11 mouse cellular contexts compared by ENCODE assay signal in the genomic region with DNA sequence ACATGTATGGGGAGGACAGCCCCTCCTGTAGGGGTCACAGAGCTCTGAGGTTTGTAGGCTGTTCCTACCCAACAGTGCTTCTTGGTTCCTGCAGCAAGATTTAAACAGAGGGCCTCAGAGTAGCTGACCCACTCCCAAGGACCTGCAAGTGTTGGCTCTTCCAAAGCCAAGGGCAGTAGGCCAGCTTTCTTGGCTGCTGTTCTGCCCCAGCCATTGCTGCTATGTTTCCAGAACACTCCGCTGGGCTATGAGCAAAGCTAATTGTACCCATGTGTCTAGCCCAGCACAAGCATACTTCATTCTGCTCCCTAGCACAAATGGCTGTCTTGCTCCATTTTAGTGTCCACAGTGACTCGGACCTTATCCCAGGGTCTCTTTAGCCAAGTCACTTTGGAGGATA. TPM values are rescaled to one million over a fixed set of nuclear protein-coding genes. Genes with fewer than 3 reads are reported as not detected.
DNase-seq lines count a peak whose midpoint lies in the region; ATAC-seq lines count a peak whose summit lies in the region.
"Had no signal": no experiment of that assay in that cellular context is flagged by ENCODE, and none has a peak within 500 bp of the region (broad histone marks: within the 10 kb centered on the region; RNA-seq: fewer than 3 reads in every experiment).

No protein-coding gene starts in this region.

- H3K27me3 ChIP-seq in kidney, embryonic 14.5 days (ENCODE audit: control insufficient read depth, insufficient read depth, low read length): no peaks in the 10 kb centered on the region

- no peak overlapping the region for H3K27ac ChIP-seq in kidney, embryonic 14.5 days (ENCODE audit: low read depth, low read length)
- H3K27ac ChIP-seq: kidney, postnatal 0 days had no signal

- peaks cover 6% of the 10 kb centered on the region; the same call in 1 of the 2 replicates for H3K4me1 ChIP-seq in kidney, embryonic 14.5 days (ENCODE audit: control insufficient read depth, insufficient read depth, low read length)

- H3K9ac ChIP-seq in kidney, embryonic 14.5 days (ENCODE audit: low read depth, low read length): no peak overlapping the region

- H3K9me3 ChIP-seq in kidney, embryonic 14.5 days (ENCODE audit: control insufficient read depth, low read length): no peaks in the 10 kb centered on the region

- peaks cover 3% of the 10 kb centered on the region; the same call in 1 of the 2 replicates for H3K36me3 ChIP-seq in kidney, embryonic 14.5 days (ENCODE audit: control insufficient read depth, insufficient read depth, low read length)
- H3K36me3 ChIP-seq: G1E had no signal

- no peak for ATAC-seq in kidney, embryonic 14.5 days (ENCODE audit: low FRiP score, low TSS enrichment)

- H3K4me2 ChIP-seq in kidney, embryonic 14.5 days (replicated peaks; ENCODE audit: low read depth, low read length): no peak overlapping the region

- 94% methylated on average over 2 of the region's 2 CpGs for WGBS in kidney, embryonic 14.5 days

- peak; percentile 63 for DNase-seq in kidney, postnatal 10 days
- peak; percentile 69 to 74 for DNase-seq in cerebellum, postnatal 14 days
- peak; percentile 37 to 49 for DNase-seq in kidney, postnatal 4 days
- peak; percentile 71 for DNase-seq in lung, postnatal 36 days
- DNase-seq in embryo, embryonic 10.5 days (ENCODE audit: low spot score): no peak
- no peak for DNase-seq in thymus, postnatal 36 days
- no peak for DNase-seq in embryo, embryonic 9.5 days (ENCODE audit: extremely low spot score)

- H3K4me3 ChIP-seq in kidney, embryonic 14.5 days (ENCODE audit: low read length): no peak overlapping the region
- H3K4me3 ChIP-seq: myocyte had no signal

RNA-seq across cellular contexts. Expression of gene Vstm4, which starts 40.3 kb away (rescaled TPM):
- 21.2 and 35.4 TPM in 2 replicates for polyA plus RNA-seq in kidney, embryonic 14.5 days (2014; fragmentation: Nextera tagmentation; extraction: Ambion mirVana)
- polyA plus RNA-seq: G1E, myocyte had no signal

Comparison
In these comparisons a context has a peak if more than half of its experiments do, and no peak if none do; other contexts are left out.
1. DNase-seq: peak in kidney, postnatal 10 days (single experiment), cerebellum, postnatal 14 days (2 of 2), kidney, postnatal 4 days (2 of 2) and lung, postnatal 36 days (single experiment); none in embryo, embryonic 10.5 days (single experiment), thymus, postnatal 36 days (0 of 2) and embryo, embryonic 9.5 days (single experiment).